Mouse (Mus musculus): ENCODE data around the gene Gm45233.

DNA sequence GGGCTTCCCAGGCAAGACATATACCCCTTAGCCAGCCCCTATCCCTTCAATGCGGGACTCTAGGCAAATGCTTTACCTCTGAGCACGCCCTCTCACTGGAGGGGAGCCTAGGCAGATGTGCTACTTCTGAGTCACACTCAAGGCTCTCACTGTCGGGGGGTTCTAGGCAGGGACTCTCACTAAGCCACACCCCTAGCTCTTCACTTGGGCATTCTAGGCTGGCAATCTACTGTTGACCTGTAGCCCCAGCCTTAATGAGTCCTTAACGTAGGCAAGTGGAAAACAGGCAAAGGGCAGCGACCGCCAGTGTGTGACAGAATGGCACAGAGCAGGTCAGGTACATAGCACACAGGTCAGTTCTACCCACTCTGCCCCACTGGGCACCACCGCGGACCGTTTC is 46.9 kb downstream of the Gm45233 start:
- TF ChIP-seq GATA1 (IDR thresholded peaks at IDR 0.05; ENCODE audit: low read length) (no peak), TAL1 (IDR thresholded peaks at IDR 0.05; ENCODE audit: low read length) (no peak)

All from erythroblast, embryonic 14.5 days (primary cell).